Mouse (Mus musculus) layer of hippocampus, adult 11-12 months (tissue): ENCODE data around the gene Tmem151b.

Source experiments
- DNase-seq: peaks from one replicate; pipeline ENCODE4 v3.0.0; 2022; ENCODE audit warnings: low spot score

Tmem151b gene

DNA sequence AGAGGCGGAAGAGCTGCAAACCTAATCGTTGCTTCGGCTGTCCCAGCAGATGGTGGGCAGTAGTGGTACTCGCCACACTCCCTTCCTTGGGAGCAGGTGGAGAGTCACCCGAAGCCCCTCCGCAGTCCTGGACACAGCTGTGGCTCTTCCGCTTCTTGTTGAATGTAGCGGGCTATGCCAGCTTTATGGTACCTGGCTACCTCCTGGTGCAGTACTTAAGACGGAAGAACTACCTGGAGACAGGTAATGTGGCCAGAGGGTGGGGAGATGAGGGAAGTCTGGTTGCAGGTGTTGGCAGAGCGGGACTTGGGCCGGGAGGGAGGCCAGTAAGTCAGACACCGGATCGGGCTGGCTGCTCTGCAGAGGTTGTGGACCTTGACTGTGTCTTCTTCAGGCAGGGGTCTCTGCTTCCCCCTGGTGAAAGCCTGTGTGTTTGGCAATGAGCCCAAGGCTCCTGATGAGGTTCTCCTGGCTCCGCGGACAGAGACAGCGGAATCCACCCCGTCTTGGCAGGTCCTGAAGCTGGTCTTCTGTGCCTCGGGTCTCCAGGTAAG, 15.1 kb upstream of the Tmem151b start:
- DNase-seq: no peak

- DNase-seq: peak; percentile 89
These were observed 14.4 kb upstream of the Tmem151b start, which contains the start of gene Slc35b2 for GRCm38 (mm10) chr17:45563655-45564530. Slc35b2 (plus strand) TSS chr17:45563874.

- DNase-seq: no peak
These were observed 13.7 kb upstream of the Tmem151b start for GRCm38 (mm10) chr17:45563216-45563615.

DNA sequence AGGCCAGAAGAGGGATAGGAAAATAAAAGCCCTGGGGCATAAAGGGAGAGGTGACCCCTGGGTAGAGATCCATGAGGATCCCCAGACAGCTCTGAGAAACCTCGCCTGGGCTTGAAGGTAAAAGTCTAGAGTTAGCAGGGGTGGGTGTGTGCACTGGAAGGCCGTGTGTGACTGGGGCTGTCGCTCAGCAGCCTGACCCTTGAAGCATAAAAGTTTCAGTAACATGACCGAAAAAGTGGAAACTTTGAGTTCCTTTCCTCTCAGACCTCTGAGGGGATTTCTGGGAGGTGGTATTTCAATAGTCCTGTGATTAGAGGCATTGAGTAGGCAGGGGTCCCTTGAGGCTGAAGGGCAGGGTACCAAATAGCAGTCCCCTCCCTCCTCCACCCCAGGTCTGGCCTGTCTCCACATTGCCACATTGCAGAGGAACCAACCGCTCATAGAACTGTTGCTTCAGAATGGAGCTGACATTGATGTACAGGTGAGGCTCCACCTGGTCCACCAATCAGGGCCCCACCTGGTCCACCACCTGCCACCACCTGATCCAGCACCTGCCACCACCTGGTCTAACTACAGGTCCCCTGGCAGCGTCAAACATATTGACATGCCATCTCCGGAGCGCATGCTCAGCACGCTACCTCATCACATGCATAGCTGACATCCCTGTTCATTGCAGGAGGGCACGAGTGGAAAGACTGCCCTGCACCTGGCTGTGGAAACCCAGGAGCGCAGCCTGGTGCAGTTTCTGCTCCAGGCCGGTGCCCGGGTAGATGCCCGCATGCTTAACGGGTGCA, 10.5 kb upstream of the Tmem151b start:
- no peak for DNase-seq

GRCm38 (mm10) chr17:45557998-45558862, 8.8 kb upstream of the Tmem151b start:
- DNase-seq: no peak

DNA sequence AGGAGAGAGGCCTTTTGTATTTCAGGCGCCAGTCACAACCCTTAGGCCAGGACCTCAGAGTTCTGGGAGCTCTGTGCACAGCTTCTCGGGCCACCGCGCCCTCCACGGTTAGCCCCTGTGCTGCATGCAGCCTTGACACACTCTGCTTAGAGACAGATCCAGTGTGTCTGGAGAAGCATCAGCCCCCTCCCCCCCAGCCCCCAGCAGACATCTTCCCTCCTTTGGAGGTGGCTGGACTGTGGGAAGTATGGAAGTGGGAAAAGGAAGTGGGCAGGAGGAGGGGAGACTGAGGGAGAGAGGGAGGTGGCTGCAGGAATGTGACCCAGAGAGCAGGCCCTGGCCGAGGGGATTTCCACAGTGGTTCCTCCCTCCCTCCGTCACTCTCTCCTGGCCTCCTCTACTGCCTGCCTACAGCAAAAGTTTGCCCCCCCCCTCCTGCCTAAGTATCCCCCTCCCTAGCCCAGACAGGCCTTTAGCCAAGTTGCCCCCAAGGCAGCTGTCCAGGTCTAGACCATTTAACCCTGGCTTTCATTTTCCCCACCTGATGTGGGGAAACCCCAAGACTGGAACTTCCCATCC, 7.9 kb upstream of the Tmem151b start:
- DNase-seq: no peak

DNA sequence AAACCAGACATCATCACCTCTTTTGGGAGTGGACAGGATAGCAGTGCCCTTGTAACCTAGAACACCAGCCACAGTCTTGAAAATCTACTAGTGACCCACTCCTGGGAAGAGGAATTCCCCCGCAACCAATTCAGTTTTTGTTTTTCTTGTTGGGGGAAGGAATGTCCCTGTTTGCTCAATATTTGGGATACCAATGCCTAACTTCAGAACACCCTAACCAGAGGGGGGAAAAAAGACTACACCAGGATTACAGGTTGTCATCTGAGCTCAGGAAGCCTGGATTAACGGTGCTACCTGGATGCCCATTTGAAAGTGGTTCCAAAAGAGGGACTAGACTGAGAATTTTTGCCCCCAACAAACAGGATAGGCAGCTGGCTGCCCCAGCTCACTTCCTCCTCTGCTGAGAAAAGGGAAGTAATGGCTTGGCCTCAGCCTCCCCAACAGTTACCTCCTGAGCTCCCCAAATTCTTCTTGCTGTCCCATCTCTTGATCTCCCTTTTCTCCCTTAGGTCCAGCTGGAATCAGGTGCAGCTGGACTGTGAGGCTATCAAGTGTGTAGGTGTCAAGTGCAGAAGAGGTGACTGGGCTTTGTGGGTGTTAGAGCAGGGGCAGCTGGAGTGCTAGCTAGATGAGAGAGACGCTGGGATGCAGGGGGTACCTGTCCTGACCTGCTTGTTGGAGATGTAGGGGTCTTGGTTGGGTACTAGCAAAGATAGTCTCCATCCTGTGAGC, 7.2 kb upstream of the Tmem151b start:
- no peak for DNase-seq

- DNase-seq: no peak
These were observed 6.6 kb upstream of the Tmem151b start for GRCm38 (mm10) chr17:45556107-45556489.

DNA sequence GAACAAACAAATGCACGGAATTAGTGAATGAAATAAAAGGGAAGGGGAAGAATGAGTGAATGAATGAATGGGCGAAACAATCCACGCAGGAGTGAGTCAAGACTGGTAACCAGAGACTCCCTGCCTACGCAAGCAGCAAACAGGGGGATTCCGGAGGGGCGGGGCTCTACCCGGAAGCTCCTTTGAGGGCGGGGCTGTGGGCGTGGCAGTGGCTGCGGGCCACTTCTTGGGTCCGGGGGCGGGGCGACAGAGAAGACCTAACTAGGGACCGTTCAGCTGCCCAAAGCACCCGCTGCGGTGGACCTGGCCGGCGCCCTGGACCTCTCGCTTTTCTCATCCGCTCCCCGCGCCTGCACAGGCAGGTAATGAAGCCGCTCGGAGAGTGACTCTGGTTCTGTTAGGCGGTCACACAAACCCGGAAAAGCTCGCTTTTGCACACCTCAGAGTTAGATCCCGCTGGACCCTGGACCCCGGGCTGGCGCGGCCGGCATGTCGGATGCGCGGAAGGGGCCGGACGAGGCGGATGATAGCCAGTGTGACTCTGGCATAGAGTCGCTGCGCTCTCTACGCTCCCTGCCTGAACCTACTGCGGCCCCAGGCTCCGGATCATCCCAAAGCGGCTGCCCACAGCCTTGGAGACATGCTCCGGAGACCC, 6.1 kb upstream of the Tmem151b start, which contains the start of gene Nfkbie:
TSS of gene Nfkbie (plus strand) at position 252 of the 655 bp plus-strand sequence.
- peak; percentile 89 for DNase-seq

DNA sequence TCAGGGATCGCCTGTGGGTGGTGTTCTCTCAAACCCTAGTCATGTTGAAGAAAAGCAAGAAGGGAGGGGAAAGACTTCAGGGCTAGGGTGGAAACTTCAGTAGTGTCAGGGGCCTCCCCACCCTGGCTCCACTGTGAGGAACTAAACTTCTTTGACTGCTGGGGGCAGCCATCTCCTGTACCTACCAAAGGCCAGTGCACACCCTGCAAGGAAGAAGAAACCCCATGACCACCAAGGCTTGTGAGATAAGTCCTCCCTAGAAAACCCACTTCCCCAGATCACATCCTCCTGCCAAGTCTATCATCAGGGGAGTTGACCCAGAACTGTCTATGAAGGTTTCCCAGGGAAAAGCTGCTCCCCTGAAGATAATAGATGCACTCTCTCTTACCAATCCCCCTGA, 4.9 kb upstream of the Tmem151b start:
- DNase-seq: no peak

DNA sequence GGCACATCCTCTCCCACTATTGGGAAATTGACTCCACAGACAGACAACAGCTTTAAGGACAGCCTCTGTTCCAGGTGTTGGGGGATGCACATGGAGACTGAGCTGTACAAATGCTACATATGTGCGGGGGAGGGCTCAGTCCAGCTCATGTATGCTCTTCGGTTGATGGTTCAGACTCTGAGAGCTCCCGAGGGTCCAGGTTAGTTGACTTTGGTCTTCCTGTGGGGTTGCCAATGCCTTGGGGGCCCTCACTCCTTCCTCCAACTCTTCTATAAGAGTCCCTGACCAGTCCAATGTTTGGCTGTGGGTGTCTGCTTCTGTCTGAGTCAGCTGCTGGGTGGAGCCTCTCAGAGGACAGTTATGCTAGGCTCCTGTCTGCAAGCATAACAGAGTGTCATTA, 3.6 kb upstream of the Tmem151b start:
- DNase-seq: no peak

DNA sequence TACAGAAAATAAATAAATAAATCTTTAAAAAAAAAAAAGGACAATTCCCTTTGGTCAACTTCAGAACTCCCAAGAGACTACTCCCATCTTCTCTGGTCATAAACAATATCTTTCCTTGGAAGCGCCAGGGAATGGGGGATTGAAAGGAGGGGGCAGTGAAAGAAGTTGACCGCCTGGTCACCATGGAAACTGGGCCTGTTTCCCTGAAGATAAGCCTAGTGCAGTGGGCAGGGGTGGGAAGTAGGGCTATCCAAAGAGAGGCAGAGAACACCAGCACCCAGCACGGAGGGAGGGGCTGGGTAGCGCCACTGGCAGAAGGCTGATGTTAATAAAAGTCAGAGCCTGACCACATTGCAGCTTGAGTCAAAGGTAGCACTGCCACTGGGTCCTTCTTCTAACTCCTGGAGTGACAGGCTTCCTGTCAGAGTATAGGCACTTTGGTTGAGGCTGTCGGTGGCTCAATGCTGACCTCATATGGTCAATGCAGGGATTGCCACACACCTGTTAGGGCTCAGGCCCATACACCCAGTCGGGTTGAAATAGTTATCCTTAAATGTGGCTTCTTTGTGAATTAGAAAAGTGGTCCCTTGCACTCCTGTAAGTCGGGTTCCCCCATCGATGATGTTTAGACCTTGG, 2.5 kb upstream of the Tmem151b start:
- peak; percentile 88 for DNase-seq

DNA sequence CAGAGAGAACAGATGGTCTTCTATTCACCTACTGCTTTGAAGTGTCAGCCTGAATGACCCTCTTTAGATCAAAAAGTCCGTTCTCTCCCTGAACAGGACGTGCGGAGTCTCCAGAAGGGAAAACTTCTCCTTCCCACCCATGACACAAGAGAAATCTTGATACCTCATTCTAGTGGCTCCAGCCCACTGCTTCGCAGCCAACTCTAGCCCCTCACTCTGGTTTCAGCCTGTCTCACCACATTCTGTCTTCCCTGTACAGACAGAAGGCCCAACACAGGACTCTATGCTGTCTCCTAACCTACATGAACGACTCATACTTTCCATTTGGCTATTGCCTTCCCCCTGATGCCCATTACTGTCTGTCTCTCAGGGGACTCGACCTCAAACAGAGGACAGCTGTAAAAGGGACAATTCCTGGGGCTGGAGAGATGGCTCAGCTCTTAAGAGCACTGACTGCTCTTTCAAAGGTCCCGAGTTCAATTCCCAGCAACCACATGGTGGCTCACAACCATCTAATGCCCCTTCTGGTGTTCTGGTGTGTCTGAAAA, 1.8 kb upstream of the Tmem151b start:
- DNase-seq: no peak

GRCm38 (mm10) chr17:45550253-45550652, 776 bp upstream of the Tmem151b start:
- DNase-seq: no peak

DNA sequence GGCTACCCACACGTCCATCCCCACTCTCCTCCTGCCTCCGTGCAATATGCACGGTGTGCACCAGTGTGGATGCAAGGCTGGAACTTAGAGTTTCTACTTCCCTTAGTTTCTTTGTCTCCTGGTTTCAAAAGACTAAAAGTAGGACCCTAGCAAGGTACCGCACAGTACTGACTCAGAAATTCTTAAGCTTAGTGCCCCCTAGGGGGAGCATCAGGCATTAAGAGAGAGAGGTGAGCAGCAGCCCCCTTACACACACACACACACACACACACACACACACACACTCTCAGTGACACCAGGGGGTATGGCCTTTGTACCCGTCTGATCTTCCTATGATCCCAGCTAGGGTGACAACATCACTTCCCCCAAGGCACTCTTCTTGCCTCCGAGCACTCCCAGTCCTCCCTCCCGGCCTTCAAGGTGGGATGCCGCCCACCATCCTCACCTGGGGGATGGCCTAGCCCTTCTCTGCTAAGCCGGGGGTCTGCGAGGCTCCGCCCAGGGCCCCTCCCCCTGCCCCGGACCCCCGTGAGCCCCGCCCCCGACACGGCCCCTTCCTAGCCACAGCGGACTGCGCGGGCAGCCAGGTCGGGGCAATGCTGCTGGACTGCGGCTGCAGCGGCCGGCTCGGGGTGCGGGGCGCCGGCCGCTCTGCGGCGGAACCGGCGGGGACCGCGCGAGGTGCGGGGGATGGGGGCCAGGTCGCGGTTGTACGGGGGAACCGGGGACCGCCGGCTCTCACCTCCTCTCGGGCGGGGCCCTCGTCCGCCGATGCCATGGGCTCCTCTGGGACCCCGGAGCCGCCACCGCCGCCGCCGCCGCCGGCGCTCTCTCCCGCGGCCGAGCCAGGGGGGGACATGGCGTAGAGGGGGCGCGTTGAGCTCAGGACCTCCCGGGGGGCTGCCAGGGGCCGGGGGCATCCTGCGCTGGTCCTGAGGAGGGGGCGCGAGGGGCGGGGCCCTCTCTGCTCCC, 650 bp downstream of the Tmem151b start:
- DNase-seq: peak; percentile 73

- no peak for DNase-seq
These were observed 1.9 kb downstream of the Tmem151b start for GRCm38 (mm10) chr17:45547461-45548190.

GRCm38 (mm10) chr17:45546941-45547340, 2.5 kb downstream of the Tmem151b start:
- no peak for DNase-seq
